Mouse (Mus musculus): ENCODE measurements around the gene Kiss1. TPM values are rescaled to one million over a fixed set of nuclear protein-coding genes. Genes with fewer than 3 reads are reported as not detected.
A peak's percentile ranks its signal among the peaks of the same experiment; 100 is the strongest.

The Kiss1 gene
- polyA plus RNA-seq, 1 experiment, result not detected

DNA sequence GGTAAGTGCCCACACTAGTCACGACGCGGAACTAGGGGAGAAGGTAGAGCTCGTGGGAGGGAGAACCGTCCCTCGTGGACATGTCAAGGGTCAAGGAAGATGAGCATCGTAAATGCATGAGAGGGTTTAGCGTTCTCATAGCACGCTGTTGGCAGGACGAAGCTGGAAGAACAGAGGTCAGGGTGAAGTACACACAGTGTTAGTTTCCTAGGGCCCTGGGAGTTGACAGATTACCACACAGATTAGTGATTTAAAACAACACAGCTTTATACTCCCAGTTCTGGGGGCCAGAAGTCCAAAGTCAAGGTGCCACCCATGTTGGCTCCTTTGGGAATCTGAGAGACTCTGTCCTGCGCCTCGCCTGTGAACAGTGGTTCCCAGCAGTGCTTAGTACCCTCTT lies 33.8 kb upstream of the Kiss1 start:
- TF ChIP-seq POLR2A (IDR thresholded peaks at IDR 0.05; ENCODE audit: insufficient read depth, low read depth, low read length) (no peak), CTCF (IDR thresholded peaks at IDR 0.05; ENCODE audit: insufficient read depth, low read depth, low read length) (no peak)
- 95% methylated on average over 12 of the region's 12 CpGs for WGBS
- H3K4me3 ChIP-seq (ENCODE audit: insufficient read depth, low read depth, low read length), result no peak overlapping the region
- no peak overlapping the region for H3K27ac ChIP-seq (ENCODE audit: insufficient read depth, low read depth, low read length)
- no peaks in the 10 kb centered on the region for H3K4me1 ChIP-seq (ENCODE audit: control insufficient read depth, insufficient read depth, low read length)

DNA sequence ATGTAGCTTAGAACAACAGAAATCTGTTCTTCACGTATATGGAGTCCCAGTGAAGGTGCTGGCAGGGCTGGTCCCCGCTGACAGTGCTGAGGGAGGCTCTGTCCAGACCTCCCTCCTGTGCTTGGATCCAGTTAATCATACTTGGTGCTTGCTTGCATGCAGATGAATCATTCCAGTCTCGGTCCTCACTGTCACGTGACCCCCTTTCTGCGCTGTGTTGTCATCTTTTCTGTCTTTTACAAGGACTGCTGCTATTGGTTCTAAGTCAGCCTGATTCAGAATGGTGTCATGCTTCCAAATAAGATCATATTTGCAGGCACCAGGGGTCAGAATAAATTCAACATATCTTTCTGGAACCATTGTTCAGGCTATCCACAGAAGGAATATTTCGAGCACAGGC lies 29.8 kb upstream of the Kiss1 start:
- H3K4me3 ChIP-seq (ENCODE audit: insufficient read depth, low read depth, low read length), result no peak overlapping the region
- no peak overlapping the region for H3K27ac ChIP-seq (ENCODE audit: insufficient read depth, low read depth, low read length)
- no peaks in the 10 kb centered on the region for H3K4me1 ChIP-seq (ENCODE audit: control insufficient read depth, insufficient read depth, low read length)
- TF ChIP-seq CTCF (IDR thresholded peaks at IDR 0.05; ENCODE audit: insufficient read depth, low read depth, low read length), result no peak
- no peak for TF ChIP-seq POLR2A (IDR thresholded peaks at IDR 0.05; ENCODE audit: insufficient read depth, low read depth, low read length)
- 90% methylated on average over 6 of the region's 6 CpGs for WGBS

DNA sequence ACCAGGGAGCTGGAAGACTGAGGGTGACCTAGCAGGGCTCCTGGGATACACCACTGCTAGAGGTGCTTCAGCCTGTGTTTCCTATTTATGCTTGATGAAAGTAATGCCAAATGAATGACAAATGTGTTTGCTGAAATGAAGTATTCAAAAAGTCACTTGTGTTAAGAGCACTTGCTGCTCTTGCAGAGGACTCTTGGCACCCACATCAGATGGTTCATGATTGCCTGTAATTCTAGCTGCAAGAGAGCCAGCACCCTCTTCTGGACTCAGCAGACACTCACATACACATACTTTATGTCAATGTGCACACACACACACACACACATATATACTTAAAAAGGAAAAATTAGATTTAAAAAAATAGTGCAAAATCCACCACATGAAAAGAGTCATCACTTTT lies 29.1 kb upstream of the Kiss1 start:
- Histone ChIP-seq H3K4me3 (ENCODE audit: insufficient read depth, low read depth, low read length) (no peak overlapping the region), H3K27ac (ENCODE audit: insufficient read depth, low read depth, low read length) (no peak overlapping the region), H3K4me1 (ENCODE audit: control insufficient read depth, insufficient read depth, low read length) (no peaks in the 10 kb centered on the region)
- TF ChIP-seq POLR2A (IDR thresholded peaks at IDR 0.05; ENCODE audit: insufficient read depth, low read depth, low read length) (no peak), CTCF (IDR thresholded peaks at IDR 0.05; ENCODE audit: insufficient read depth, low read depth, low read length) (no peak)

GRCm38 (mm10) chr1:133296376-133296775 lies 25.3 kb upstream of the Kiss1 start:
- WGBS, result 71% methylated on average over 9 of the region's 9 CpGs
- TF ChIP-seq CTCF (IDR thresholded peaks at IDR 0.05; ENCODE audit: insufficient read depth, low read depth, low read length), result no peak
- TF ChIP-seq POLR2A (IDR thresholded peaks at IDR 0.05; ENCODE audit: insufficient read depth, low read depth, low read length), result no peak
- Histone ChIP-seq H3K27ac (ENCODE audit: insufficient read depth, low read depth, low read length) (no peak overlapping the region), H3K4me3 (ENCODE audit: insufficient read depth, low read depth, low read length) (no peak overlapping the region), H3K4me1 (ENCODE audit: control insufficient read depth, insufficient read depth, low read length) (peaks cover 12% of the 10 kb centered on the region)

DNA sequence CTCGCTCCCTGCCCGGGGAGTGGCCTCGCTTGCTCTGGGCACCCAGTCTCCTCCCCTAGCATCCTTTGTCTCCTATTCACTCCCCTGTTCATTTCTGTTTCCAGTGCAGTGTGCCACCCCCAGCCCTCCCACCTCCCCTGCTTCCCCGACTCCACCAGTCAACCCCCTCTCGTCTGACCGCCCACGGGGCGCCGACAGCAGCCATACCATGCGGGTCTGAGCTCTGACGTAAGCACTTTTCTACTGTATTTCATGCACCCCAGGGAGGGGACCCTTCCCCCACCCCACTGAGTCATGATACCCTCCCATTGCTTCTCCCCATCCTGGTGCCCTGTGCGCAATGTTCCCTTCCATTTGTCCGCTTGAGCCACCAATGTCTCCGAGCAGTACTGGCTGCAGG lies 22.9 kb upstream of the Kiss1 start:
- no peak overlapping the region for H3K27ac ChIP-seq (ENCODE audit: insufficient read depth, low read depth, low read length)
- TF ChIP-seq POLR2A (IDR thresholded peaks at IDR 0.05; ENCODE audit: insufficient read depth, low read depth, low read length) (no peak), CTCF (IDR thresholded peaks at IDR 0.05; ENCODE audit: insufficient read depth, low read depth, low read length) (no peak)

DNA sequence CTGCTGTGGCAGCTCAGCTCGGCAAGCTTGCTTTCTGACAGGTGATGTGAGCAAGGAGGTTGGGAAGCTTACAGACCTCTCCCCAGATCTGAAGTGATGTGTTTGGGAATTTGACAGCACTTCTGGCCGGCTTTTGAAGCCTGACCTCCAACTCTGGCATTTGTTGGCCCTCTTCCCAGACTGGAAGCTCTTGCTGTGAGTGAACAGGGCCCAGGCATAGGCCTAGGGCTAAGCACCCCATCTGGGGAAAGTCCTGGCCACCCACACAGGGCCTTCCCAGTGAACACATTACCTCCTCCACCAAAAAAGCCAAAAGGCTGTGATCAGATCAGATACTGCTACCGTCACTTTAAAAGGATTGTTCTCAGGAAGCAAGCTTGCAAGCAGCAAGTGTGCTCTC lies 19.1 kb upstream of the Kiss1 start:
- no peak overlapping the region for H3K27ac ChIP-seq (ENCODE audit: insufficient read depth, low read depth, low read length)
- WGBS, result 47% methylated on average over 3 of the region's 3 CpGs
- H3K4me3 ChIP-seq (ENCODE audit: insufficient read depth, low read depth, low read length), result no peak overlapping the region
- no peak for TF ChIP-seq CTCF (IDR thresholded peaks at IDR 0.05; ENCODE audit: insufficient read depth, low read depth, low read length)
- TF ChIP-seq POLR2A (IDR thresholded peaks at IDR 0.05; ENCODE audit: insufficient read depth, low read depth, low read length), result no peak
- H3K4me1 ChIP-seq (ENCODE audit: control insufficient read depth, insufficient read depth, low read length), result peaks cover 14% of the 10 kb centered on the region

More for the DNA sequence above, 22.9 kb upstream of the Kiss1 start:
- Histone ChIP-seq H3K4me1 (ENCODE audit: control insufficient read depth, insufficient read depth, low read length) (peaks cover 12% of the 10 kb centered on the region), H3K4me3 (ENCODE audit: insufficient read depth, low read depth, low read length) (peak overlapping the region; percentile 7; the same call in 1 of the 2 replicates)
- 40% methylated on average over 14 of the region's 14 CpGs for WGBS

DNA sequence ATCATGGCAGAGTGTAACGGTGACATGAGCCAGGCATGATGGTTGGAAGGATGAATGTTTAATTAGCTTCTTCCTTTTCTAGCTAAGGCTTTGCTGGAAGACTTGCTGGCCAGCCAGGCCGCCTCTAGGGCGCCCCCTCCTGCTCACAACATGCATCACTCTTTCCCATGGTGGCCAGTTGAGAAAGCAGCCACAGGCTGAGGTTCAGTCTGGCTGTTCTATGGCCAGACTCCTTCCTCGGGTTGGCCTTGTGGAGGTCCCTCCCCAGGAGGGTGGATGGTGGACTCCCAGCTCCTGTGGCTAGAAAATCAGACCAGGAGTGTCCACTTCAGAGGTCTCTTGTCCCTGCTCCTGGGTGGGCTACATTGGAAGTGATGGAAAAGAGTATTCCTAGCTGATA lies 14.8 kb upstream of the Kiss1 start:
- TF ChIP-seq POLR2A (IDR thresholded peaks at IDR 0.05; ENCODE audit: insufficient read depth, low read depth, low read length) (no peak), CTCF (IDR thresholded peaks at IDR 0.05; ENCODE audit: insufficient read depth, low read depth, low read length) (peak; percentile 67; the same call in 1 of the 2 replicates)

GRCm38 (mm10) chr1:133307318-133307717 lies 14.4 kb upstream of the Kiss1 start:
- Histone ChIP-seq H3K27ac (ENCODE audit: insufficient read depth, low read depth, low read length) (no peak overlapping the region), H3K4me3 (ENCODE audit: insufficient read depth, low read depth, low read length) (no peak overlapping the region), H3K4me1 (ENCODE audit: control insufficient read depth, insufficient read depth, low read length) (peaks cover 6% of the 10 kb centered on the region)
- no peak for TF ChIP-seq POLR2A (IDR thresholded peaks at IDR 0.05; ENCODE audit: insufficient read depth, low read depth, low read length)
- no peak for TF ChIP-seq CTCF (IDR thresholded peaks at IDR 0.05; ENCODE audit: insufficient read depth, low read depth, low read length)
- WGBS, result 4% methylated on average over 6 of the region's 6 CpGs

More for the DNA sequence above, 14.8 kb upstream of the Kiss1 start:
- no peak overlapping the region for H3K4me3 ChIP-seq (ENCODE audit: insufficient read depth, low read depth, low read length)
- 7% methylated on average over 4 of the region's 4 CpGs for WGBS
- H3K27ac ChIP-seq (ENCODE audit: insufficient read depth, low read depth, low read length), result no peak overlapping the region
- H3K4me1 ChIP-seq (ENCODE audit: control insufficient read depth, insufficient read depth, low read length), result 0 out of 2 replicates have a peak, but pooled peaks cover 2% of the 10 kb centered on the region

DNA sequence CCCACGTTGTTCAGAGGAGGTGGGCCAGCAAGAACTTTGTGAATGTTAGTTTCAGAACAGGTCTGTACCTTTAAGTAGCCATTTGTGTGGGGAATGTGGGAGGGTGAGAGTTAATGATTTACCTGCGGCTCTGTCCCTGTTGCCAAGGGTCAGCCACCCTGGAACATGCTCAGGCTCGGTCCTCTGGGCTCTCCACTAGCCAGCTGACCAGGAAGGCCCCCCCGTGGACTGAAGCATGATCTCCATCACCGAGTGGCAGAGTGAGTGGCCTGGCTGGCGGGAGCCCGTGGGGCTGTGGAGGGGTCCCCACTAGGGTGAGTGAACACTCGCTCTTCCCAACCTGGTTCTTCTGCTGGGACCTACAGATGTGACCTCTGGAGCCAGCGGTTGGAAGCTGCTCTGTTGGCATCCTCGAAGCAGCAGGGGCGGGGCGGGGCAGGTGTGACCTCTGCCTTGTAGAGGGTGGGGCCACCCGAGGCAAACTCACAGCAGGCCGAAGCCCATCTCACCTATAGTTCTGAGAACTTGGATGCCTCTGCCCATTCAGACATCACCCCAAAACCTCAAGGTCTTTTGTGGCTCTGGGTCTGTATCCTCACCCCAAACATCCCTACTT lies 11.9 kb upstream of the Kiss1 start, which contains the start of gene Golt1a:
TSS of gene Golt1a (plus strand) at position 149 of the 616 bp plus-strand sequence.
- Histone ChIP-seq H3K27ac (ENCODE audit: insufficient read depth, low read depth, low read length) (no peak within 1 kb of the TSS), H3K4me1 (ENCODE audit: control insufficient read depth, insufficient read depth, low read length) (peaks cover 6% of the 10 kb centered on the region), H3K4me3 (ENCODE audit: insufficient read depth, low read depth, low read length) (no peak within 1 kb of the TSS)
- TF ChIP-seq POLR2A (IDR thresholded peaks at IDR 0.05; ENCODE audit: insufficient read depth, low read depth, low read length), result no peak
- no peak for TF ChIP-seq CTCF (IDR thresholded peaks at IDR 0.05; ENCODE audit: insufficient read depth, low read depth, low read length)
- WGBS, result 84% methylated on average over 14 of the region's 14 CpGs
